Mouse (Mus musculus) myocyte (in vitro differentiated cells): ENCODE measurements around the gene Eif4enif1. TPM values are rescaled to one million over a fixed set of nuclear protein-coding genes. Genes with fewer than 3 reads are reported as not detected.

Source experiments
- H3K27me3 ChIP-seq: one replicate; pipeline ENCODE4 v1.6.1; 2011; ENCODE audit not compliant: control insufficient read depth, insufficient read depth, insufficient read length
- H3K36me3 ChIP-seq: one replicate; pipeline ENCODE4 v1.6.1; 2011; ENCODE audit not compliant: control insufficient read depth, insufficient read depth
- H3K4me2 ChIP-seq: one replicate; pipeline ENCODE4 v1.6.1; 2011; ENCODE audit warnings: low read depth, control low read depth
- H3K4me3 ChIP-seq: one replicate; pipeline ENCODE4 v1.5.1; 2011; ENCODE audit warnings: mild to moderate bottlenecking, control low read depth, moderate library complexity
- H3K79me2 ChIP-seq: one replicate; pipeline ENCODE4 v1.6.1; 2011; ENCODE audit not compliant: control insufficient read depth, insufficient read depth
- H3ac ChIP-seq: one replicate; pipeline ENCODE4 v1.6.1; 2011; ENCODE audit not compliant: control insufficient read depth, insufficient read length
- CEBPB ChIP-seq: IDR thresholded peaks from 2 replicates; pipeline ENCODE4 v1.6.1; 2011; ENCODE audit warnings: mild to moderate bottlenecking, moderate library complexity; ENCODE audit not compliant: poor library complexity, insufficient read depth, severe bottlenecking
- E2F4 ChIP-seq: IDR thresholded peaks from one replicate; pipeline ENCODE4 v1.6.1; 2011; ENCODE audit warnings: mild to moderate bottlenecking, control low read depth, moderate library complexity; ENCODE audit not compliant: insufficient read depth
- MAX ChIP-seq: IDR thresholded peaks from one replicate; pipeline ENCODE4 v1.6.1; 2011; ENCODE audit warnings: low read depth, mild to moderate bottlenecking, control low read depth
- MYOD1 ChIP-seq, 3 experiments: IDR thresholded peaks; one replicate each; pipeline ENCODE4 v1.6.1; 2011; ENCODE audit warnings: control low read depth in 2 of 3, low read depth in 2 of 3, mild to moderate bottlenecking in 2 of 3, moderate library complexity in 1 of 3; ENCODE audit not compliant: insufficient read length in 2 of 3, control insufficient read depth in 1 of 3
- MYOG ChIP-seq, 3 experiments: IDR thresholded peaks; one replicate each; pipeline ENCODE4 v1.6.1; 2011; ENCODE audit warnings: control low read depth in 2 of 3, low read depth in 2 of 3, mild to moderate bottlenecking in 2 of 3; ENCODE audit not compliant: insufficient read length in 2 of 3, control insufficient read depth in 1 of 3, insufficient read depth in 1 of 3
- POLR2A ChIP-seq: IDR thresholded peaks from one replicate; pipeline ENCODE4 v1.6.1; 2011; ENCODE audit warnings: low read depth, mild to moderate bottlenecking, control low read depth, moderate library complexity; ENCODE audit not compliant: insufficient read length
- POLR2AphosphoS2 ChIP-seq: IDR thresholded peaks from one replicate; pipeline ENCODE4 v1.6.1; 2011; ENCODE audit warnings: low read depth, control low read depth; ENCODE audit not compliant: insufficient read length
- REST ChIP-seq: IDR thresholded peaks from one replicate; pipeline ENCODE4 v1.6.1; 2011; ENCODE audit warnings: mild to moderate bottlenecking, control low read depth, moderate library complexity; ENCODE audit not compliant: insufficient read depth, insufficient read length
- SRF ChIP-seq: IDR thresholded peaks from one replicate; pipeline ENCODE4 v1.6.1; 2011; ENCODE audit warnings: low read depth; ENCODE audit not compliant: control insufficient read depth, insufficient read length
- TCF12 ChIP-seq: IDR thresholded peaks from one replicate; pipeline ENCODE4 v1.6.1; 2011; ENCODE audit warnings: mild to moderate bottlenecking, control low read depth; ENCODE audit not compliant: poor library complexity, insufficient read depth, severe bottlenecking
- TCF3 ChIP-seq: IDR thresholded peaks from one replicate; pipeline ENCODE4 v1.6.1; 2011; ENCODE audit warnings: low read depth, control low read depth; ENCODE audit not compliant: insufficient read length
- USF1 ChIP-seq: IDR thresholded peaks from one replicate; pipeline ENCODE4 v1.6.1; 2011; ENCODE audit warnings: low read depth, mild to moderate bottlenecking, control low read depth, moderate library complexity
- polyA plus RNA-seq: library from polyadenylated mRNA; unstranded; fragments of >200 nt; fragmentation: generic; extraction: Trizol; gene quantifications from one replicate; pipeline ENCODE4 v1.2.1, GENCODE M21; 2012; ENCODE audit warnings: missing spikeins

The Eif4enif1 gene
- polyA plus RNA-seq, 1 experiment: 24.1 TPM

DNA sequence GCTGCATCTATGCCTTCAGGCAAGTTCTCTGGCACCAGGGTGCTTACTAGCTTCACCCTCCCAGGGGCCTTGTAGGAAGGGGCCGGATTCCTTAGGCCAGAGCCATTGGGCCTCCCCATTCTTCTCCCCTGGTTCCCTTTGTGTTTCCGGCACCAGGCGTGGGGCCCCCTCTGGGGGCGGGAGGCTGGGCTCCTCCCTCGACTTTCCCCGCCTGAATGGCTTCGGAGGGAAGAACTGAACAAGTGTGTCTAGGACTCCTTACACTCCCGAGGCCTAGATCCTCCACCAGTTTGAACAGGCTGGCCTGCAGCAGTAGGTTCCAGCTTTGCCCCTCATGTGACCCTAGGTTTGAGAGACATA is 89.8 kb downstream of the Eif4enif1 start:
- Histone ChIP-seq H3K27me3 (no peaks in the 10 kb centered on the region), H3K4me2 (peak overlapping the region; percentile 100), H3K4me3 (peak overlapping the region; percentile 62), H3K36me3 (peaks cover 12% of the 10 kb centered on the region), H3ac (peak overlapping the region; percentile 79), H3K79me2 (peaks cover 45% of the 10 kb centered on the region)
- TF ChIP-seq E2F4 (no peak), POLR2A (peak; percentile 17)

DNA sequence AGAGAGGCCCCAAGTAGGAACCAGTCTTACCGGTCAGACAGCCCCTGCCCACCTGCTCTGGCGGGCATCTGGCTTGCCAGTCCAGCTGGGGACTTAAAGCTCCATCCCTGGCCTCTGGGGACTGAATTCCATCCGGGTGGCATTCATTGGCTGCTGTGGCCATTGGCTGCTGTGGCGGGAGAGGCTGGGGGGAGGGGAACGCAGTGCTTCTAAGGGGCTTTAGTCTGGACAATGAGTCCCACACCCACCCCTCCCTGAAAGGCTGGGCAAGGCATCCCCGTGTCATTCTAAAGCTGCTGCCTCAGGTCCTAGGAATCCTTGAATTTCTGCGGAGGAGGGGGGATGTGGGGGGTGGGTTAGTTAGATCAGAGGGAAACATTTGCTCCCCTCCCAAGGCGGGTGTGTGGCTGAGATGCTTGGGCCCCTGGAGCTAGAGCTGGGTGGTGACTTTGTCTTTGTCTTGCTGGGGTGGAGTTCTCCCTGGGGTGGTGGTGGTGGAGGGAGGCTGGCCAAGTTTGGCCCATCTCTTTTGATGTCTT is 90.6 kb downstream of the Eif4enif1 start:
- peak in 1 of 3 experiments; percentile 33 for TF ChIP-seq MYOG (IDR thresholded peaks at IDR 0.05; ENCODE audit: control insufficient read depth in 1 of 3, insufficient read depth in 1 of 3, insufficient read length in 2 of 3, low read depth in 2 of 3)
- no peak for TF ChIP-seq TCF12
- TF ChIP-seq POLR2A: no peak

DNA sequence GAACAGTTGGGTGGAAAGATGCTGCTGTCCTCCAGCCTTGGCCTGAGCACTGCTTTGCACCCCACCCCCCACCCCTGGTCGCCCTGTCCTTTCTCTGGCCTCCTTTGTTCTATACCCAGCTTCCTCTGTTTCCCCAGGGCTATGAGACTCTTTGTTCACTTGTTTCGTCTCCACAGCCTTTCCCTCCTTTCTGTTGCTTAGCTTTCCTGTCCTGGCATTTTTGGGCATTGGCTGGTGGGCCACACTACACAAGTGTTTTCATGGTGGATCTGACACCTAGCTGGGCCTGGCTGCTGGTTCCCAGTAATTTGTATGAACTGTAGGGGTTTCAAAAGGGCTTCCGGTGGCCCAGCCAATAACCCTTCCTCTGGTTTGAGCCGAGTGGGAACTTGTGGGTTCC is 91.2 kb downstream of the Eif4enif1 start:
- H3K36me3 ChIP-seq: peaks cover 12% of the 10 kb centered on the region
- no peaks in the 10 kb centered on the region for H3K27me3 ChIP-seq
- H3K4me3 ChIP-seq: peak overlapping the region; percentile 62
- no peak for TF ChIP-seq MYOG (IDR thresholded peaks at IDR 0.05; ENCODE audit: control insufficient read depth in 1 of 3, insufficient read depth in 1 of 3, insufficient read length in 2 of 3, low read depth in 2 of 3)
- TF ChIP-seq MYOD1 (IDR thresholded peaks at IDR 0.05; ENCODE audit: control insufficient read depth in 1 of 3, insufficient read length in 2 of 3, low read depth in 2 of 3): no peak
- no peak for TF ChIP-seq SRF
- no peak for TF ChIP-seq E2F4
- no peak for TF ChIP-seq POLR2AphosphoS2
- TF ChIP-seq USF1: no peak
- no peak for TF ChIP-seq REST
- TF ChIP-seq TCF3: no peak
- no peak for TF ChIP-seq MAX
- TF ChIP-seq CEBPB: no peak
- TF ChIP-seq TCF12: no peak
- TF ChIP-seq POLR2A: no peak
- no peak overlapping the region for H3ac ChIP-seq
- H3K79me2 ChIP-seq: peaks cover 45% of the 10 kb centered on the region
- peak overlapping the region; percentile 100 for H3K4me2 ChIP-seq

More for the DNA sequence above, 90.6 kb downstream of the Eif4enif1 start:
- no peaks in the 10 kb centered on the region for H3K27me3 ChIP-seq
- H3K4me3 ChIP-seq: peak overlapping the region; percentile 62
- peaks cover 45% of the 10 kb centered on the region for H3K79me2 ChIP-seq
- peak overlapping the region; percentile 100 for H3K4me2 ChIP-seq
- peaks cover 12% of the 10 kb centered on the region for H3K36me3 ChIP-seq
- no peak overlapping the region for H3ac ChIP-seq

Other genes starting within 250 kb of the Eif4enif1 start
- gene Sfi1, start 8.9 kb upstream of the Eif4enif1 start, polyA plus RNA-seq: 6.2 TPM
- gene Drg1, start 64.0 kb downstream of the Eif4enif1 start, polyA plus RNA-seq: 109 TPM
- 14.5 TPM for gene Patz1, start 86.5 kb downstream of the Eif4enif1 start, polyA plus RNA-seq
- 5.8 TPM for gene Pik3ip1, start 128.0 kb downstream of the Eif4enif1 start, polyA plus RNA-seq
- 37.8 TPM for gene Limk2, start 206.8 kb downstream of the Eif4enif1 start, polyA plus RNA-seq
- gene Rnf185, start 250.0 kb downstream of the Eif4enif1 start, polyA plus RNA-seq: 47.2 TPM